Mouse (Mus musculus): ENCODE data around the gene Foxn4. TPM values are rescaled to one million over a fixed set of nuclear protein-coding genes. Genes with fewer than 3 reads are reported as not detected.

The Foxn4 gene
- polyA plus RNA-seq (2015; fragmentation: Illumina TruSeq; extraction: RNeasy Lipid Tissue Mini Kit (QIAGEN cat#74804); ENCODE audit: insufficient read depth, low replicate concordance): not detected

DNA sequence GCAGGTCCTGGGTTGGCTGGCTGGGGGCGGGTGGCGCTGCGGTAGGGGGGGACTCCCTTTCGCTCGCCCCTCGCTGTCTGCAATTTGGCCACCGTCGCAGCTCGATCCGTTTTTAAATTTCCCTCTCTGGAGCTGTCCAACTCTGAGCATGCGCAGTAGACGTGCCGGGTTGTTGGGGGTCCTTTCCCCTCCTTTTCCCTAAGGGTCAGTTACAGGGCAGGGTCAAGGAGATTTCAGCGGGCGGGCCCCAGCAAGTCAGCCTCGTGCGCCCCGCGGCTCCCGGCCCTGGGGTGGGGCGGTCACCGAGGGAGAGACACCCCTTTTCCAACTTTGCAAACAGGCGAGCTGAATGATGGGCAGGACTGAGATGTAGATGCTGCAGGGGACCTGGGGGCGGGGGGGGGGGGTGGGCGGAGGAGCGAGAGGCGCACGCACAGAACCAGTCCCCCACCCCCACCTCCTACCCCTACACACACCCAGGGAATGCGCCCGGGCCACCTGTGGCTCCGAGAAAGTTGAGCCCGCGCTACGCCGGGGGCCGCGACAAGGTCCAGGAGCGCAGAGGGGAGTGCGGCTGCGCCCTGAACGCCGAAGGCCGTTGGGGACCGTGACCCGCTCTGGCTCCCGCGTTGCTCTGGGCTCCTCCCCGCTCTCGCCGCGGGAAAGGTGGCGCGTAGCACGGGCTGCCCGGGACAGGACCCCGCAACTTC lies at the start of gene Foxn4:
TSS of gene Foxn4 (minus strand) at position 115 of the 710 bp plus-strand sequence.

DNA sequence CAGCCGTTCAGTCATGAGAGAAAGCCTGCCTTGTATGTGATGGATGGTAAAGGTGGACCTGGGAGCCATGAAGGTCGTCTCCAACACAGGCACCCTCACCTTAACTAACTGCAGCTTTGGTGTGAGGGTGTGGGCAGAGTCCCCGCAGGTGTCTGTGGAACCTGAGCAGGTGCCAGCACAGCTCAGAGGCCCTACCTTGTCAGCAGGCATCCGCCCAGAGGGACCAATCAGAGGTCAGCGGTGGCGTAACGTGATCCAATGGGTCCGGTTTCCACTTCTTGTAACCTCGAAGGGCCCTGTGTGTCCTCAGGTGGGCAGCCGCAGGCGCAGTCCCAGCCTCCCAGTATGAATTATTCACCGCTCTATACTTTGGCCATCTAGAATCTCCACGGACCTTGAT lies 15.3 kb upstream of the Foxn4 start, which contains the start of gene Myo1h:
TSS of gene Myo1h (plus strand) at position 293 of the 400 bp plus-strand sequence.

Other genes with a start within 250 kb of the Foxn4 start
- 7.0 TPM for gene Usp30, start 208.3 kb downstream of the Foxn4 start, polyA plus RNA-seq (2015; fragmentation: Illumina TruSeq; extraction: RNeasy Lipid Tissue Mini Kit (QIAGEN cat#74804); ENCODE audit: insufficient read depth, low replicate concordance)
- not detected for gene Svop, start 182.2 kb downstream of the Foxn4 start, polyA plus RNA-seq (2015; fragmentation: Illumina TruSeq; extraction: RNeasy Lipid Tissue Mini Kit (QIAGEN cat#74804); ENCODE audit: insufficient read depth, low replicate concordance)
- 2.9 TPM for gene Alkbh2, start 145.6 kb downstream of the Foxn4 start, polyA plus RNA-seq (2015; fragmentation: Illumina TruSeq; extraction: RNeasy Lipid Tissue Mini Kit (QIAGEN cat#74804); ENCODE audit: insufficient read depth, low replicate concordance)
- 5.9 TPM for gene Ung, start 143.4 kb downstream of the Foxn4 start, polyA plus RNA-seq (2015; fragmentation: Illumina TruSeq; extraction: RNeasy Lipid Tissue Mini Kit (QIAGEN cat#74804); ENCODE audit: insufficient read depth, low replicate concordance)
- gene Acacb, start 127.3 kb downstream of the Foxn4 start, polyA plus RNA-seq (2015; fragmentation: Illumina TruSeq; extraction: RNeasy Lipid Tissue Mini Kit (QIAGEN cat#74804); ENCODE audit: insufficient read depth, low replicate concordance): 2.5 TPM
- gene Myo1h, start 15.4 kb upstream of the Foxn4 start, polyA plus RNA-seq (2015; fragmentation: Illumina TruSeq; extraction: RNeasy Lipid Tissue Mini Kit (QIAGEN cat#74804); ENCODE audit: insufficient read depth, low replicate concordance): 3.8 TPM
- 52.9 TPM for gene Kctd10, start 106.7 kb upstream of the Foxn4 start, polyA plus RNA-seq (2015; fragmentation: Illumina TruSeq; extraction: RNeasy Lipid Tissue Mini Kit (QIAGEN cat#74804); ENCODE audit: insufficient read depth, low replicate concordance)
- gene Ube3b, start 106.8 kb upstream of the Foxn4 start, polyA plus RNA-seq (2015; fragmentation: Illumina TruSeq; extraction: RNeasy Lipid Tissue Mini Kit (QIAGEN cat#74804); ENCODE audit: insufficient read depth, low replicate concordance): 17.6 TPM
- gene Mmab, start 170.3 kb upstream of the Foxn4 start, polyA plus RNA-seq (2015; fragmentation: Illumina TruSeq; extraction: RNeasy Lipid Tissue Mini Kit (QIAGEN cat#74804); ENCODE audit: insufficient read depth, low replicate concordance): 9.7 TPM
- gene Mvk, start 170.5 kb upstream of the Foxn4 start, polyA plus RNA-seq (2015; fragmentation: Illumina TruSeq; extraction: RNeasy Lipid Tissue Mini Kit (QIAGEN cat#74804); ENCODE audit: insufficient read depth, low replicate concordance): 1.9 TPM

Data from spleen, adult 10 weeks (tissue).